Mouse (Mus musculus): ENCODE measurements around the gene Veph1. TPM values are rescaled to one million over a fixed set of nuclear protein-coding genes. Genes with fewer than 3 reads are reported as not detected.

Veph1 gene
- polyA plus RNA-seq, 1 experiment from 2014 or later: 6.4 TPM

- Histone ChIP-seq H3K36me3 (replicated peaks) (no peaks in the 10 kb centered on the region), H3K4me3 (no peak overlapping the region)
- WGBS: 47% methylated on average over 7 of the region's 7 CpGs
Measured at GRCm38 (mm10) chr3:66137601-66138000, 159.0 kb downstream of the Veph1 start.

DNA sequence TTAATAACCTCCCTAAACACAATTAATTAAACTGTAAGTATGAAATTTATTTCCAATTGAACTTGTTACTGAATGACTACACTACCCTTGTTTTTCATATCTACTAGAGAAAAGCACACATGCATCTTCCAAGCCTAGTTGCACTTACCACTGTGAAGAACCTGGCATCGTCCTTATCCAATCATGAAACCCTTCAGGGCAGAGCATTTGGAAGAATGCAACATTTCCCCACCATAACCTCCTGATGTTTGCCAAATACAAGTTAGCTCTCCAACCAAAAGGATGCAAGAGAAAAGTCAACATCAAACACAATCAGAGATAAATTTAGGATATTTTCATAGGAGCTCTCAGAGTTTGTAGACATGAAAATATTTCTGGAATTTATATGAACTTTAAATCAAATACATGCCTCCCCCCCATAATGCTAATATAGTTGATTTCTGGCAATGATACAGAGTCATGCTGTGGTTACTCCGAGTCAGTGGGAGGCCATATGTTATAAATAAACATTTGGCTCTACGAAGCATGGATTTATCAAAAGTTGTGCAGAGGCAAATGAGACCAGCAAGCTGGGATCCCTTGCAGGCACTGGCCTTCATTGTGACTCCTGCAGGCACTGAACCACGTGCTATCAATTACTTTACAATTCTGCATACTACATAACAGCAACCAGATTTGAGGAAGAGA lies 165.2 kb downstream of the Veph1 start:
- no peak overlapping the region for H3K27ac ChIP-seq
- ATAC-seq (replicated peaks): no peak
- no peak overlapping the region for H3K4me2 ChIP-seq
- 0 out of 2 replicates have a peak, but pooled peaks cover 4% of the 10 kb centered on the region for H3K4me1 ChIP-seq
- no peak overlapping the region for H3K9ac ChIP-seq
- no peaks in the 10 kb centered on the region for H3K27me3 ChIP-seq (replicated peaks)
- 74% methylated on average over 4 of the region's 4 CpGs for WGBS
- no peaks in the 10 kb centered on the region for H3K36me3 ChIP-seq (replicated peaks)
- no peak overlapping the region for H3K4me3 ChIP-seq
- no peaks in the 10 kb centered on the region for H3K9me3 ChIP-seq

More at GRCm38 (mm10) chr3:66137601-66138000, 159.0 kb downstream of the Veph1 start:
- Histone ChIP-seq H3K27me3 (replicated peaks) (no peaks in the 10 kb centered on the region), H3K9me3 (no peaks in the 10 kb centered on the region), H3K4me2 (no peak overlapping the region), H3K9ac (no peak overlapping the region), H3K4me1 (0 out of 2 replicates have a peak, but pooled peaks cover 9% of the 10 kb centered on the region), H3K27ac (no peak overlapping the region)
- peak; percentile 80 for ATAC-seq (replicated peaks)

DNA sequence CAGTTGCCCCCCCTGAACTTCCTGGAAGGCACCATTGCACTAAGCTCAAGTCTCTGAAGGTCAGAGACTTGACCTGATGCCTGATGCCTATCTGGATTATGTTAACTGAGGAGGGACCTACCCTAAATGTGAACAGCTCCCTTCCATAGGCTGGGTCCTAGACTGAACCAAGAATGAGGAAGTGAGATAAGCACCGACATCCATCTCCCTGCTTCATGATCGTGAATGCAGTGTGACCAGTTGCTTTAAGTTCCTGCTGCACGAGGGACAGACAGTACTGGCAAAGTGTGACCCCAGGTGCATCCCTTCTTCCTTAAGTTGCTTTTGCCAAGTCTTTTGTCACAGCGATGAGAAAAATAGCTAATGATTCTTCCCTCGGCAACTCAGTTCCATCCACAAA lies 166.9 kb downstream of the Veph1 start:
- Histone ChIP-seq H3K9ac (no peak overlapping the region), H3K27me3 (replicated peaks) (no peaks in the 10 kb centered on the region), H3K27ac (no peak overlapping the region), H3K4me1 (no peaks in the 10 kb centered on the region), H3K9me3 (no peaks in the 10 kb centered on the region), H3K4me2 (no peak overlapping the region), H3K4me3 (no peak overlapping the region), H3K36me3 (replicated peaks) (no peaks in the 10 kb centered on the region)
- ATAC-seq (replicated peaks): no peak
- WGBS: 83% methylated on average over 5 of the region's 5 CpGs

DNA sequence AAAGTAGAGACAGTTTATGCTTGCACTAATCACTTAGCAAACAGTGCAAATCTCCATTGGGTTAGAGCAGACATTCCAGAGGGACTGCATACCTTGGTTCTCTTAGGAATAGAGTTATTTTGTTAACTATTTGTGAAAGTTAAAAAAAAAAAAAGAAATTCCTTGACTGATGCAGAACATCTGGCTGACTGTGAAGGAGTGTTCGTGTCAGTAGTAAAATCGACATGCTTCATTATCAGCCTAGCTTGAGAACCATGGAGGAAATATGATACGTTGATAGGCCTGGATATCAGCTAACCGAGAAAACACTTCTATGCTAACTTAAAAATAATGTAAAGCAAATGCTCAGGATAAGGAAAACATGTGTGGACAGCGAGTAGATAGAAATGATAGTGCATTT lies 191.1 kb downstream of the Veph1 start:
- WGBS: 77% methylated on average over 5 of the region's 5 CpGs
- H3K27me3 ChIP-seq (replicated peaks): no peaks in the 10 kb centered on the region
- no peak overlapping the region for H3K4me3 ChIP-seq
- peaks cover 4% of the 10 kb centered on the region; the same call in 1 of the 2 replicates for H3K4me1 ChIP-seq
- H3K9ac ChIP-seq: no peak overlapping the region
- no peak overlapping the region for H3K27ac ChIP-seq
- H3K4me2 ChIP-seq: no peak overlapping the region
- no peak for ATAC-seq (replicated peaks)
- no peaks in the 10 kb centered on the region for H3K9me3 ChIP-seq
- no peaks in the 10 kb centered on the region for H3K36me3 ChIP-seq (replicated peaks)

DNA sequence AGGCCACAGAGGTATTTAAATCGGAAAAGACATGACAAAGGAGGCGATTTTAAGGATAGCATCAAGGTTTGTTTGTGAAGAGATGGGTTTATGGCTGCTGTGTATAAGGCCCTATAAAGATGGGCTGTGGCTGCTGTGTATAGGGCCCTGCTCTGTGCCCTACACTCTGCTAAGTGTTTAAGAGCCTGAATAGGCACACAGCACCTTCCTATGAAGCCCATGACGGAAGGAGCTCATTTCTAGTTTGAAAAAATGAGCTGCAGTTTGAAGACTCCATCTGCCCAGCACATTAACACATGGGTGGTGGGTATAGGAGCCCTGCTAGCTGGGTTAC lies 194.1 kb downstream of the Veph1 start:
- Histone ChIP-seq H3K36me3 (replicated peaks) (no peaks in the 10 kb centered on the region), H3K9me3 (no peaks in the 10 kb centered on the region), H3K9ac (no peak overlapping the region), H3K27me3 (replicated peaks) (no peaks in the 10 kb centered on the region), H3K4me3 (no peak overlapping the region), H3K4me2 (no peak overlapping the region), H3K4me1 (peaks cover 4% of the 10 kb centered on the region; the same call in 1 of the 2 replicates), H3K27ac (peak overlapping the region; percentile 72)
- 61% methylated on average over 3 of the region's 3 CpGs for WGBS
- ATAC-seq (replicated peaks): peak; percentile 72

DNA sequence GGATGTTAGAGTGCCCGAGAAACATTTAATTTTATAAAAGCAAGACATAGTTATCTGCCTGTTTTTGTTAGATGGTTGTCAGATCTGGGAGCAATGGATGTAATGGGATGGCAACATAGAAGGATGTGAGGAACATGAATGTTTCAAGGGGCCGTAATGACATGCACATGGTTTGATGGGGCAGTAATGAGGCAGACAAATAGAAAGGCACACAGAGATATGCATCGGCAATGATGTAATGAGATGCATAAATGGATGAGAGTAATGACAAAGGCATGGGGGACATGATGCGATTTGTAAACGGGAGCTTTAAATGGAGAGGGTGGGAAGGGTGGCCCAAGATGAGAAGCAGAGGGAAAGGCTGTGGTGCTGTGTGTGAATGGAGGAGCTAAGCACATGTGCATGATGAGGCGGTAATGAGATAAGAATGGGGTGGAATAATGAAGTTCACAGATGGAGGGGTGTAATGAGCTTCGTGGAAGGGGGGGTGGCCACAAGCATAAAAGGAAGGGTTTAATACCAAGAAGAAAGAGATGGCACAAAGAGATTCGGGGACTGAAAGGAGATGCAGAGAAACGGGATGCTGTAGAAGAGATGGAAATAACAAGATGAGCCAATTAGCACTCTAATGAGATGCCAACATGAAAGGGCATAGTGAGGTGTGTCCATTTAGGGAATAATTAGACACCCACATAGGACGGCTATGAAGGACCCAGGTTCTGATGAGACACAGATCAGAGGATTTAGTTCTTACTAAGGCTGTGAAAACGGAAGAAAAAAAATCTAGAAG lies 194.6 kb downstream of the Veph1 start:
- H3K9ac ChIP-seq: no peak overlapping the region
- WGBS: 27% methylated on average over 11 of the region's 11 CpGs
- peaks cover 4% of the 10 kb centered on the region; the same call in 1 of the 2 replicates for H3K4me1 ChIP-seq
- H3K27ac ChIP-seq: peak overlapping the region; percentile 72; the same call in 1 of the 2 replicates
- peak; percentile 92 for ATAC-seq (replicated peaks)
- H3K4me3 ChIP-seq: no peak overlapping the region
- H3K4me2 ChIP-seq: no peak overlapping the region; the same call in 1 of the 2 replicates
- no peaks in the 10 kb centered on the region for H3K9me3 ChIP-seq
- H3K36me3 ChIP-seq (replicated peaks): no peaks in the 10 kb centered on the region
- H3K27me3 ChIP-seq (replicated peaks): no peaks in the 10 kb centered on the region

GRCm38 (mm10) chr3:66101074-66101473 lies 195.6 kb downstream of the Veph1 start:
- no peak overlapping the region for H3K9ac ChIP-seq
- no peak overlapping the region for H3K4me2 ChIP-seq
- H3K27me3 ChIP-seq (replicated peaks): no peaks in the 10 kb centered on the region
- H3K9me3 ChIP-seq: no peaks in the 10 kb centered on the region
- peaks cover 4% of the 10 kb centered on the region; the same call in 1 of the 2 replicates for H3K4me1 ChIP-seq
- H3K36me3 ChIP-seq (replicated peaks): no peaks in the 10 kb centered on the region
- H3K4me3 ChIP-seq: no peak overlapping the region
- WGBS: 92% methylated on average over 2 of the region's 2 CpGs
- ATAC-seq (replicated peaks): no peak
- no peak overlapping the region for H3K27ac ChIP-seq

DNA sequence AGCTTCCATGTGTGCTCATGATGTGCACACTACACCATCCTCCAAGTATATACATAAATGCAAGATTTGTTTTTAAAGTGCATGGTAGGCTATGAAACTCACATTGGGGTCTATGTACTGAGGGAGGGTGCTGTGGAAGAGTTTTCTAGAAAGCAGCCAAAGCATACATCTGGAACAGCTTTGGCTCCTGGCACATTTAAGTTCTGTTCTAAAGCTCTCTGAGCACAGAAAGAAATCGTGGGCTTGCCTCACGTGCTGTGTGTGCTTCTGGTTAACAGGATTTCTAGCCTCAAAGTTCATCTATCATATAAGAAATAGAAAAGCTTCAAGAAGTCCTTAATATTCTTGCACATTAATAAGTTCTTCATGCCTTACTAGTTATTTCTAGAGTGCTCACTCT lies 204.9 kb downstream of the Veph1 start:
- no peaks in the 10 kb centered on the region for H3K9me3 ChIP-seq
- no peaks in the 10 kb centered on the region for H3K36me3 ChIP-seq (replicated peaks)
- H3K4me1 ChIP-seq: no peaks in the 10 kb centered on the region
- H3K27me3 ChIP-seq (replicated peaks): no peaks in the 10 kb centered on the region
- no peak overlapping the region for H3K27ac ChIP-seq
- WGBS: 86% methylated on average over 2 of the region's 2 CpGs
- no peak for ATAC-seq (replicated peaks)
- no peak overlapping the region for H3K9ac ChIP-seq
- no peak overlapping the region for H3K4me3 ChIP-seq
- H3K4me2 ChIP-seq: no peak overlapping the region

DNA sequence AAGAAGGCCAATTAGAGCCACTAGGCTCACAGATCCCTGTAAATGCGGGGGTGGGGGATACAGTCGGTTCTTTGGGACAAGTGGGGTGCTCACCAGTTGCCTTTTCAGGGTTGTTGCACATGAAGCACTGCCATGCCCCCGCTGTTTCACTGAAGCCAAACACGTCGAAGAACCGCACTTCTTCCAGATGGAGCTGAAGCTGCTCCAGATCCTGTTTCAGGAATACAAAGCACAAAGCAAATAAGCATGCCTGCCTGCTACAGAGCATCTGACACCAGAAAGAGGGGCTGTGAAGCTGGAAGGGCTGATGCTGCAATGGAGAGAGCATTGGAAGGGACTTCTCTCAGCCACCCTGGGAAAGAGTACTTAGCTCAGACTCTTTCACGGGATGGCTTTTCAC lies 209.0 kb downstream of the Veph1 start:
- Histone ChIP-seq H3K9ac (no peak overlapping the region), H3K27ac (no peak overlapping the region), H3K27me3 (replicated peaks) (no peaks in the 10 kb centered on the region), H3K4me3 (no peak overlapping the region), H3K4me2 (no peak overlapping the region), H3K9me3 (no peaks in the 10 kb centered on the region), H3K4me1 (no peaks in the 10 kb centered on the region), H3K36me3 (replicated peaks) (no peaks in the 10 kb centered on the region)
- WGBS: 77% methylated on average over 7 of the region's 7 CpGs
- no peak for ATAC-seq (replicated peaks)

DNA sequence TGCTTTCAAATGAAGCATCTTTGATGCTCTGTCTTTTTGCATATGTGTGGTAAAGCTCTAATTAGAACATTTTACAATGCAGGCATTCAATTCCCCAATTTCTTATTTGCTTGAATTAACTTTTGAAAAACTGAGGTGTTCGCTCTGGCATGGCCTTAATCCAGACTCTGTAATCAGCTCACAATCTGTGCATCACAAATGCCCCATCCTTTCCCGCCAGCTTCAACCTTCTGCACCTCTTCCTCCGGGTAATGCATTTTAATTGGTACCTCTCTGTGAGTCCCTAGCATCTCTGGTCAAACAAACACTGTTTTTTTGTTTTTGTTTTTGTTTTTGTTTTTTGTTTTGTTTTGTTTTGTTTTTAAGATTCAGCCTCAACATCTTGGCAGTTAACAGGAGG lies 212.8 kb downstream of the Veph1 start:
- H3K4me1 ChIP-seq: no peaks in the 10 kb centered on the region
- H3K27me3 ChIP-seq (replicated peaks): no peaks in the 10 kb centered on the region
- H3K9me3 ChIP-seq: no peaks in the 10 kb centered on the region
- H3K4me3 ChIP-seq: no peak overlapping the region
- H3K4me2 ChIP-seq: no peak overlapping the region
- no peaks in the 10 kb centered on the region for H3K36me3 ChIP-seq (replicated peaks)
- no peak overlapping the region for H3K27ac ChIP-seq
- WGBS: 65% methylated on average over 3 of the region's 3 CpGs
- H3K9ac ChIP-seq: no peak overlapping the region
- ATAC-seq (replicated peaks): no peak

DNA sequence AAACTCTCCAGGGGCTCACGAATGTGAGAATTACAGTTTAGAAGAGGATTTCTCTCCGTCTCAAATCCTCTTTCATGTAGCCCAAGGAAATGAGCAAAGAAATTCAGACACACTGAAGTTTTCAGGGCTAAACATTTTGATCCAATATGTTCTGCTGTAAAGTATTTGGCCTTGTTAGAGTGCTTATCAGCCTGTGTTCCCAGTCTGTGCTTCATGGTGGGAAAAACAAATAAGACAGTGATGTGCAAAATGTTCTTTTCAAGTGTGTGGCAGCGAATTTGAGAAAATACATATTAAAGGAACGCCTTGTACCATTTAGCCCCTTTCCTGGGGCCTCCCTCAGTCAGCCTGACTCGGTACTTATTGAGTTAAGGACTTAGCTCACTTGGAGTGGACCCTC lies 213.2 kb downstream of the Veph1 start:
- Histone ChIP-seq H3K36me3 (replicated peaks) (no peaks in the 10 kb centered on the region), H3K4me3 (no peak overlapping the region), H3K4me2 (no peak overlapping the region), H3K4me1 (no peaks in the 10 kb centered on the region), H3K9me3 (no peaks in the 10 kb centered on the region), H3K27me3 (replicated peaks) (no peaks in the 10 kb centered on the region), H3K27ac (no peak overlapping the region), H3K9ac (no peak overlapping the region)
- 73% methylated on average over 5 of the region's 5 CpGs for WGBS
- ATAC-seq (replicated peaks): no peak

DNA sequence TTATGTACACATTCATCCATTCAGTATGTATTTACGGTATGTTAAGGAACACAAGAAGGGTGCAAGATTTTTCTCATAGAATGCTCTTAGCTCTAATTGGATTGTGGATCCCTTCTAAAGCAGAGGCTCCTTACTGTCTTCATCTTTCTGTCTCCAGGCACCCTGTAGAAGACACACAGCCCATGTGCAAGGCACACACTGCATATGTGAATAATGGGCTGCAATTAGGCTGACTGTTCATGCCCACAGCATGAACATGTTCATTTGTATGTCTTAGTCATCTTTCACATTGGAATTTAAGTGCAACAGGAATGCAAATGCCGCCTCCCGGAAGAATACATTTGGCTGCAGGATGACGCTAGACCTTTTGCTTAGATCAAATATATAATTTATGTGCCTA lies 213.7 kb downstream of the Veph1 start:
- H3K9ac ChIP-seq: no peak overlapping the region
- no peaks in the 10 kb centered on the region for H3K4me1 ChIP-seq
- ATAC-seq (replicated peaks): 0 out of 2 replicates have a peak, but pooled peaks have one; percentile 37
- no peak overlapping the region for H3K4me2 ChIP-seq
- H3K9me3 ChIP-seq: no peaks in the 10 kb centered on the region
- WGBS: 77% methylated on average over 4 of the region's 4 CpGs
- no peaks in the 10 kb centered on the region for H3K27me3 ChIP-seq (replicated peaks)
- H3K36me3 ChIP-seq (replicated peaks): no peaks in the 10 kb centered on the region
- H3K27ac ChIP-seq: no peak overlapping the region
- H3K4me3 ChIP-seq: no peak overlapping the region

- Histone ChIP-seq H3K4me3 (no peak overlapping the region), H3K4me1 (no peaks in the 10 kb centered on the region), H3K36me3 (replicated peaks) (no peaks in the 10 kb centered on the region), H3K9ac (no peak overlapping the region), H3K27me3 (replicated peaks) (no peaks in the 10 kb centered on the region), H3K9me3 (no peaks in the 10 kb centered on the region), H3K4me2 (no peak overlapping the region), H3K27ac (no peak overlapping the region)
- no peak for ATAC-seq (replicated peaks)
- 46% methylated on average over 3 of the region's 3 CpGs for WGBS
Measured at GRCm38 (mm10) chr3:66081363-66081736, 215.3 kb downstream of the Veph1 start.

Data from midbrain, embryonic 15.5 days (tissue).